Mouse (Mus musculus) stomach, embryonic 14.5 days (tissue): Measurements from ENCODE around the gene Doc2g. TPM values are rescaled to one million over a fixed set of nuclear protein-coding genes. Genes with fewer than 3 reads are reported as not detected.

Experiments
- ATAC-seq: fragments of 200-750 bp; cut with Nextera tagmentation; 2 replicates; pipeline ENCODE4 v1.8.0; 2017; ENCODE audit warnings: low read depth, moderate TSS enrichment; ENCODE audit not compliant: insufficient number of reproducible peaks, insufficient read depth, low FRiP score
- H3K27ac ChIP-seq: fragments of 300-500 bp; sonication (generic); 2 replicates; pipeline ENCODE4 v1.5.1; 2014; ENCODE audit warnings: mild to moderate bottlenecking, low read length, moderate library complexity, mixed read lengths
- H3K27me3 ChIP-seq: fragments of 300-500 bp; sonication (generic); 2 replicates; pipeline ENCODE4 v1.6.1; 2014; ENCODE audit warnings: low read length, control low read depth, mixed read lengths; ENCODE audit not compliant: control insufficient read depth, insufficient read depth
- H3K36me3 ChIP-seq: fragments of 300-500 bp; sonication (generic); 2 replicates; pipeline ENCODE4 v1.6.1; 2014; ENCODE audit warnings: mild to moderate bottlenecking, control low read depth, low read length, moderate library complexity, mixed read lengths; ENCODE audit not compliant: control insufficient read depth, insufficient read depth
- H3K4me1 ChIP-seq: fragments of 300-500 bp; sonication (generic); 2 replicates; pipeline ENCODE4 v1.6.1; 2014; ENCODE audit warnings: low read length, control low read depth, mixed read lengths; ENCODE audit not compliant: control insufficient read depth, insufficient read depth
- H3K4me2 ChIP-seq: fragments of 300-500 bp; sonication (generic); replicated peaks from 2 replicates; pipeline ENCODE4 v1.6.1; 2014; ENCODE audit warnings: low read depth, low read length, control low read depth
- H3K4me3 ChIP-seq: fragments of 300-500 bp; sonication (generic); 2 replicates; pipeline ENCODE4 v1.5.1; 2014; ENCODE audit warnings: low read depth, low read length, control low read depth
- H3K9ac ChIP-seq: fragments of 300-500 bp; sonication (generic); replicated peaks from 2 replicates; pipeline ENCODE4 v1.6.1; 2014; ENCODE audit warnings: low read depth, mild to moderate bottlenecking, control low read depth, low read length, moderate library complexity, mixed read lengths
- H3K9me3 ChIP-seq: fragments of 300-500 bp; sonication (generic); 2 replicates; pipeline ENCODE4 v1.6.1; 2016; ENCODE audit warnings: low read depth, low read length, control low read depth; ENCODE audit not compliant: control insufficient read depth
- WGBS: fragments of 180-500 bp; shearing (Covaris S2); extraction: QIAGEN DNeasy Blood & Tissue Kit; methylation state at CpG from one replicate; pipeline ENCODE4 v1.1.7; 2014; 5-methylcytosine and 5-hydroxymethylcytosine counted together
- polyA plus RNA-seq: library from polyadenylated mRNA; unstranded; fragments of >200 nt; fragmentation: Nextera tagmentation; extraction: Ambion mirVana; gene quantifications from 2 replicates; pipeline ENCODE4 v1.2.1, GENCODE M21; 2014

The Doc2g gene
- polyA plus RNA-seq, 1 experiment from 2014 or later, result 4.5 TPM

- peak overlapping the region; percentile 80 for H3K9ac ChIP-seq
- peaks cover 15% of the 10 kb centered on the region for H3K4me1 ChIP-seq
- 0 out of 2 replicates have a peak, but pooled peaks cover 1% of the 10 kb centered on the region for H3K36me3 ChIP-seq
- H3K4me3 ChIP-seq, result peak overlapping the region; percentile 52
- peak overlapping the region; percentile 97 for H3K27ac ChIP-seq
- H3K9me3 ChIP-seq, result no peaks in the 10 kb centered on the region
- no peak for ATAC-seq
- WGBS, result 11% methylated on average over 17 of the region's 17 CpGs
- no peaks in the 10 kb centered on the region for H3K27me3 ChIP-seq
- H3K4me2 ChIP-seq, result peak overlapping the region; percentile 93
Observed at GRCm38 (mm10) chr19:4000949-4001525, 2.1 kb upstream of the Doc2g start.

- Histone ChIP-seq H3K36me3 (0 out of 2 replicates have a peak, but pooled peaks cover 5% of the 10 kb centered on the region), H3K4me2 (peak overlapping the region; percentile 93; the same call in 1 of the 2 replicates), H3K27ac (no peak overlapping the region), H3K4me3 (no peak overlapping the region), H3K9ac (no peak overlapping the region), H3K4me1 (peaks cover 15% of the 10 kb centered on the region), H3K9me3 (no peaks in the 10 kb centered on the region), H3K27me3 (no peaks in the 10 kb centered on the region)
- no peak for ATAC-seq
- 77% methylated on average over 5 of the region's 5 CpGs for WGBS
Observed at GRCm38 (mm10) chr19:4001752-4002151, 1.4 kb upstream of the Doc2g start.

GRCm38 (mm10) chr19:4003641-4004040, 528 bp downstream of the Doc2g start:
- no peak overlapping the region for H3K9ac ChIP-seq
- ATAC-seq, result no peak
- 67% methylated on average over 12 of the region's 12 CpGs for WGBS

GRCm38 (mm10) chr19:4004331-4004730, 1.2 kb downstream of the Doc2g start:
- Histone ChIP-seq H3K27me3 (no peaks in the 10 kb centered on the region), H3K4me3 (no peak overlapping the region), H3K27ac (no peak overlapping the region), H3K9ac (no peak overlapping the region), H3K9me3 (no peaks in the 10 kb centered on the region), H3K4me1 (peaks cover 14% of the 10 kb centered on the region), H3K36me3 (peaks cover 24% of the 10 kb centered on the region), H3K4me2 (no peak overlapping the region)
- ATAC-seq, result no peak
- WGBS, result 87% methylated on average over 15 of the region's 15 CpGs

More at GRCm38 (mm10) chr19:4003641-4004040, 528 bp downstream of the Doc2g start:
- Histone ChIP-seq H3K9me3 (no peaks in the 10 kb centered on the region), H3K4me3 (no peak overlapping the region), H3K4me1 (peaks cover 15% of the 10 kb centered on the region), H3K36me3 (peaks cover 24% of the 10 kb centered on the region), H3K27ac (no peak overlapping the region), H3K4me2 (no peak overlapping the region), H3K27me3 (no peaks in the 10 kb centered on the region)

GRCm38 (mm10) chr19:4005091-4005490, 2.0 kb downstream of the Doc2g start:
- no peak overlapping the region for H3K4me3 ChIP-seq
- WGBS, result 86% methylated on average over 9 of the region's 9 CpGs
- ATAC-seq, result no peak
- H3K4me1 ChIP-seq, result peaks cover 9% of the 10 kb centered on the region
- H3K9me3 ChIP-seq, result no peaks in the 10 kb centered on the region
- no peak overlapping the region for H3K27ac ChIP-seq
- H3K36me3 ChIP-seq, result peaks cover 24% of the 10 kb centered on the region
- no peak overlapping the region for H3K4me2 ChIP-seq
- no peak overlapping the region for H3K9ac ChIP-seq
- H3K27me3 ChIP-seq, result no peaks in the 10 kb centered on the region

GRCm38 (mm10) chr19:4005971-4006370, 2.9 kb downstream of the Doc2g start:
- Histone ChIP-seq H3K27me3 (no peaks in the 10 kb centered on the region), H3K27ac (no peak overlapping the region), H3K9ac (no peak overlapping the region), H3K4me2 (no peak overlapping the region), H3K9me3 (no peaks in the 10 kb centered on the region), H3K36me3 (peaks cover 24% of the 10 kb centered on the region), H3K4me3 (no peak overlapping the region), H3K4me1 (peaks cover 7% of the 10 kb centered on the region)
- ATAC-seq, result no peak
- WGBS, result 90% methylated on average over 8 of the region's 8 CpGs

GRCm38 (mm10) chr19:4011086-4011485, 8.0 kb downstream of the Doc2g start:
- Histone ChIP-seq H3K4me3 (no peak overlapping the region), H3K4me1 (peaks cover 11% of the 10 kb centered on the region; the same call in 1 of the 2 replicates), H3K27ac (no peak overlapping the region), H3K27me3 (no peaks in the 10 kb centered on the region), H3K36me3 (peaks cover 22% of the 10 kb centered on the region), H3K4me2 (no peak overlapping the region), H3K9ac (no peak overlapping the region), H3K9me3 (no peaks in the 10 kb centered on the region)
- ATAC-seq, result no peak
- WGBS, result 92% methylated on average over 5 of the region's 5 CpGs

- Histone ChIP-seq H3K4me1 (peaks cover 11% of the 10 kb centered on the region; the same call in 1 of the 2 replicates), H3K27ac (peak within 1 kb of the TSS; percentile 39; the same call in 1 of the 2 replicates), H3K9me3 (no peaks in the 10 kb centered on the region), H3K9ac (peak within 1 kb of the TSS; percentile 76), H3K27me3 (no peaks in the 10 kb centered on the region), H3K4me3 (peak within 1 kb of the TSS; percentile 90), H3K36me3 (peaks cover 12% of the 10 kb centered on the region), H3K4me2 (peak within 1 kb of the TSS; percentile 75)
- peak; percentile 99 for ATAC-seq
- 0% methylated on average over 45 of the region's 45 CpGs for WGBS
Observed at GRCm38 (mm10) chr19:4012432-4013022, 9.4 kb downstream of the Doc2g start, which contains the start of gene Ndufv1. Ndufv1 (minus strand) TSS chr19:4012806.
